Mouse (Mus musculus): ENCODE results near the gene Gm6121.
"Not testable (repeated sequence)": the region's sequence is repeated elsewhere in the genome, so short reads cannot be mapped to it uniquely, and the experiment has no call there.

The Gm6121 gene

GRCm38 (mm10) chrX:26935597-26935996 lies at the start of gene Gm6121:
Gene Gm6121, minus strand, starts transcription at chrX:26935697.
- DNase-seq (ENCODE audit: low read depth): not testable (repeated sequence)
